Mouse (Mus musculus): ENCODE measurements around the gene Lrmda.
"Not testable (repeated sequence)": the region's sequence is repeated elsewhere in the genome, so short reads cannot be mapped to it uniquely, and the experiment has no call there.

Lrmda gene

DNA sequence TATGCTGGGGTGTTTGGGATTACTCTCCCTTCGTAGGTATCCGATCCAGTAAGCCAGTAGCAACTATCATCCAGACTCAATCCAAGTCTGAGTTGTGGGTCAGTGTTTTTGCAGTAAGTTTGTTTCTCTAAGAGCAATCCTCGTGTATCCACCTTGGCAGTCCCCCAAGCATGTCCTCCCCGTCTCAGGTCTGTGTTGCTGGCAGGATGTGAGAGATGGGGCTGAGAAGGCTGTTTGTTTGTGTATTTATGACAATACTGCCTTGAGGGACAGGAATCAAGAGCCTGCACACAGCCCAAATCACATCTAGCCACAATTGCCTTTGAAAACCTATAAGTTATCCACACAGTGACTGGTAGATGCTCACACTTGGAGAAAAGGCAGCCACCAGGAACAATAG lies 567.3 kb downstream of the Lrmda start:
- no peak for DNase-seq (ENCODE audit: low read depth, low spot score)

DNA sequence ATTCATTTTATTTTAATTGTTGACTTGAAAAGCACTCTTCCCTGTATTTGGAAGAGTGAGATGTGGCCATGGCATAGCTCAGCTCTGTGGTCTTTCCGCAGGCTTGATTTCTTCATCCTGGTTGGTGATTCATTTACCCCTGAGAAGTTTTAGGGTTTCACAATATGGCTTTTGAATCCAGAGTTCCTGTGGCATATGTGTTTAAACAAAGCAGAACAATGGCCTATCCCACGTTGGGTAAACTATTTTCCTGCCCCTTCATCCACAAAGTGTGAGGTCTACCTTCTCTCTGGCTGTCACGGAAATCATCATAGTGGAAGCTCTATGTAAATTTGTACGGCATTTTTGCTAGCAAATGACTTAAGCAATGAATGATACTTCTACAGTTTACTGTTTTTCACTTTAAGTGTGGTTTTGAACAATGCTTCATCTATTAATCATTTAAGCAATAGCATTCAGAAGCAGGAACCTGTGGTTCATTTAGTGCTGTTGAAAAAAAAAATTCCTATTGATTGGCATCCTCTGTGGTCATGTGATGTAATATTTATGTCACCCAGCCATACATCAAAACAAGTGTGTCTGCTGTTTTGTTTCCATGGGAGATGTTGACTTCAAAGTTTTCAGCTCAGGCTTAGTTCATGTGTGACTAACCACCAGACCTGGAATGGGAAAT lies 567.9 kb downstream of the Lrmda start:
- DNase-seq (ENCODE audit: low read depth, low spot score) = no peak

DNA sequence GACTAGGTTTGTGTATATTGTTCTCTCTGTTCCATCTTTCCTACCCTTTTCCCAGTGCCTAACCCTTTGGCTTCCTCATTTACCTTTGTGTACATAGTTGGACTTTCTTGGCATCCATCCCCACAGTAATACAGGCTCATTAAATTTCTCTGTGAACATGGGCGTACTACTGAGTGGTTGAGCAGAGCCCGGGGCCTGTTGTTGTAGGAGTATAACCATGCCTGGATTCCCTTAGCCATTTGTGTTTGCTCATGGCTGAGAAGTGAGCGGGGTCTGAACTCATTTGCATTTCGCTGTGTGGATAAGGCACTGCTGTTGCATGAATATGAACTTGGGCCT lies 568.4 kb downstream of the Lrmda start:
- no peak for DNase-seq (ENCODE audit: low read depth, low spot score)

DNA sequence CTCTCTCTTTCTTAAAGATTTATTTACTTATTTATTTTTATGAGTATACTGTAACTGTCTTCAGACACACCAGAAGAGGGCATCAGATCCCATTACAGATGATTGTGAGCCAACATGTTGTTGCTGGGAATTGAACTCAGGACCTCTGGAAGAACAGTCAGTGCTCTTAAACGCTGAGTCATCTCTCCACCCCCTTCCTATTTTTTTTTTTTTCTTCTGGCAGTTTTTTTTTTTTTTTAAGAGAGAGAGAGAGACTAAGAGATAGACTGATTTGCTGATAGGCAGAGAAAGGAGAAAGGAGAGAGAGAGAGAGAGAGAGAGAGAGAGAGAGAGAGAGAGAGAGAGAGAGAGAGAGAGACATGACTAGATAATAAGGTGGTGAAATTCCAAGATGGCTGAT lies 568.9 kb downstream of the Lrmda start:
- DNase-seq (ENCODE audit: low read depth, low spot score) = not testable (repeated sequence)

DNA sequence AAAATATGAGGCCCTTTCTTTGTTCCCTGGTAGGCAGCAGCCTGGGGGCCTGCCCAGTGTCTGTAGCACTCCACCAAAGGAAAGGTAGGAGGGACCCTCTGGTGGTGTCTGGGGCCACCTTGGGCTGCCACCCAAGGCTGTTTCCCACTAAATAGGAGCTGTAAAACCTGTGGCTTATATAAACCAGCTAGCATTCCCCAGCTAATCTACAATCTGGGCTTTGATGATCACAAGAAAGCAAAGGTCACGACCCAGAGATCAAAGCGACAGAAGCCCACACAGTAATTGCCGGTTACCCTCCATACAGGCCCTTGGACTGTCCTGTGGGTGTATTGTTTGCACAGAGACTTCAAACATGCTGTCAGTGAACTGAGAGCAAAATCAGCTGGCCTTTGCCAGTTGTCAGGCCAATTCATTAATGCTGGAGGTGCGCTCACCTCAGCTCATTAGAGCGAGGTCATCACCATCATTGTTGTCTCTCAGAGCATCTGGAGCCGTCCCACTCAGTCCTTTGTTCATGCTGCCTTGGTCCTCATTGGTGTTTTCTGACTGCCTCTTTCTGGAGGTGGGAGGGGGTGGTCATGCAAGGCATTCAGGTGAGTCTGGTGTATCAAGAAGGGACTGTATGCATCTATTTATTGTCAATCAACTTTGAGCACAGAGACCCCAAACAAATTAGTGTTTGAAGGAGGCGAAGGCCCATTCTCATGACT lies 570.1 kb downstream of the Lrmda start:
- no peak for DNase-seq (ENCODE audit: low read depth, low spot score)

DNA sequence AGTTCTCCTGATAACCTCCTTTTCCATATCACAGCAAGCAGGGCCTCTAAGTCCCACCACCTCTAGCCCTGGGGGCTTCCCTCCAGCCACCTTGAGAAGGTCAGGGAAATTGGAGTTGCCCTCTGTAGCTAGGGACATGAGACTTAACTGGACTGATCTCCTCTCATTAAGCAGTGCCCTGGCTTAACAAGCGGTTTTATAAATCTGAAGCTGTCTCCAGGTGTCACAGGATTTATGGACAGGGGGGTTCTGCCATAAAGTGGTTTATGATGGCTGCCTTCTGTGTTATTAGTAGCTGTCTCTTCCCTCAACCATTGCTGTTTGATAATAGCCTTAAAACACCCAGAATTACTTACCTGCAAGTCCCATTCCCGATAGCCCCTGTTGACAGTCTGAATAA lies 571.7 kb downstream of the Lrmda start:
- DNase-seq (ENCODE audit: low read depth, low spot score) = no peak

DNA sequence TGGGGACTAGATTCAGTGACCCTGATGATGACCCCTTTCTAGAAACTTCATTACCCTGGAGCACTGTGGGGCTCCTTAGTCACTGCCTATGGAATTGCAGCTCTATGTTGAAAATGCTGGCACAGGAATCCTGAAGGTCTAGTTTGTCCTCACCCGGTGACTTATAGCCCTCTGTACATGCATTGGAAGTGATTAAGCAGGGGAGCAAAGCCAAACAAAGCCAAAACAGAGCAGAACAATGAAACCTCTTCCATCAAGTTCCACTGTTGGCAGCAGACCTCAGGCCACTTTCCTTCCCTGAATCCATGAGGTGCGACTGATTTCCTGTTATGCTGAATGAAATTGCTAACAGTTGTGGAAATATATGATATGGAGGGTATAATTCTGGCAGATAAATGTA lies 578.0 kb downstream of the Lrmda start:
- DNase-seq (ENCODE audit: low read depth, low spot score) = no peak

DNA sequence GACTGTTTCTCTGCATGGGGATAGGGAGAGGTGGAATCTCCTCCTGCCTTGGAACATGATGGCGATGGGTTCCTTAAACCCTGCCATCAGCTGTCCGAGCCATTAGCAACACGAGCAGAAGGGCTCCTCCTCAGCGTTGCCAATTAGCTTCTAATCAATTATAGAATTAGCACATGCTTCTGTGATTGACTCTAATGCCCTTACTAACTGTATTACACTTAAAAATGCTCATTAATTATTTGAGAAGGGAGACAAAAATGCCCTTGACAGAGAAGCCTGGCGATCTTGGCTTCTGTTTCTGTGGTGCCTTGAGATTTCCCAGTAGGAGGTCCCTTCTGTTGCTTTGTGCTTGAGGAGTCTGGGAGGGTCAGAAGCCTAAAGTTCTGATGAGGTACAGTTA lies 579.1 kb downstream of the Lrmda start:
- DNase-seq (ENCODE audit: low read depth, low spot score) = no peak

DNA sequence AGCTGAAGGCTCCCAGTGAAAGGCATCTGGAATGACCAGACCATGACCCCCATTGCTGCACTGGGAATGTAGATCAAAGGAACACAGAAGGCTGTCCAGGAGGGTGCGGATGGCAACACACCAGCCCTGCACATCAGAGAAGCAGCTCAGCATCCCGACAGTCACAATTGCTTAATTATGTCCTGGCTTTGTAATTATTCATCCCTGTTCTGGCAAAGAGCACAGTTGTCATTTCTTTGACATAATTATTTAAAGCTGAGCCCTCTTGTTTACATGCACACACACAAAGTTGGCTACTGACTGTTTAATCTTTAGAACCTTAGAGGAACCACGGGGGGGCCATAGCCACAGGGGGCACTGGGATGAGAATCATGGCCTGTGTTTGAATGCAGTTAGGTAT lies 580.7 kb downstream of the Lrmda start:
- no peak for DNase-seq (ENCODE audit: low read depth, low spot score)

DNA sequence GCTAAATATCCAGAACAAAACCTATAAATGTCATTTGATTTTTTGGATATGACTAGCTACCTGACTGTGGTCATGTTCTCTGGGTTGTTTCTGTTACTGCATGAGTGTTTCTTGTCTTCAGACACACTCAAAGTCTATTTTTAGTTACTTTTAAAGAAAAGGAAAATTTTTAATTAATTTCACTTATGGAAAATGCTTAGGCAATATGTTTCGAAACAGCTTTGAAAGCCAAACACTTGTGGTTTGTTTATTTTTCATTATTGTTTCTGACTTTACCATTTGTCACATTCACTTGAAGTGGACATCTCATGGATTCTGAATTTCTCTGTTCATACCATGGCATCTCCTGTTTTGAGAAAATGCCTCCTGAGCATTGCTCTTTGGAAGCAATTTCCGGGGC lies 582.8 kb downstream of the Lrmda start:
- DNase-seq (ENCODE audit: low read depth, low spot score) = no peak

DNA sequence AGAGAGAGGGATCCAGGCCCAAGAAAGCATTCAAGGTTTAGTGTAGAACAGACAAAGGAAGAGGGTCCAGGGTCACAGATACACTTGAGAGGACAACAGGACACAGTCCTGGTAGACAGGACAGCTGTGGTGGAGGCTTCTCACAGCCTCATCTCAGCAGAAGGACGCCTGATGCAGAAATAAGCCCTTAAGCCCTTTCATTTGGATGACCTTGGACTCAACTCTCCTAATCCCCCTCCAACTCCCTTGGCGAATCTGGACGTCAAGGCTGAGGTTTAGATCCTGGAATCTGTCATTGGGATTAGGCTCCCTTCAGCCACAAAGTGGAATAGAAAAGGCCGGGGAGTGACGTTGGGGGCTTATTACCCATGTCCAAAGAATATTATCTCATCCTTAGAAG lies 589.1 kb downstream of the Lrmda start:
- DNase-seq (ENCODE audit: low read depth, low spot score) = no peak

DNA sequence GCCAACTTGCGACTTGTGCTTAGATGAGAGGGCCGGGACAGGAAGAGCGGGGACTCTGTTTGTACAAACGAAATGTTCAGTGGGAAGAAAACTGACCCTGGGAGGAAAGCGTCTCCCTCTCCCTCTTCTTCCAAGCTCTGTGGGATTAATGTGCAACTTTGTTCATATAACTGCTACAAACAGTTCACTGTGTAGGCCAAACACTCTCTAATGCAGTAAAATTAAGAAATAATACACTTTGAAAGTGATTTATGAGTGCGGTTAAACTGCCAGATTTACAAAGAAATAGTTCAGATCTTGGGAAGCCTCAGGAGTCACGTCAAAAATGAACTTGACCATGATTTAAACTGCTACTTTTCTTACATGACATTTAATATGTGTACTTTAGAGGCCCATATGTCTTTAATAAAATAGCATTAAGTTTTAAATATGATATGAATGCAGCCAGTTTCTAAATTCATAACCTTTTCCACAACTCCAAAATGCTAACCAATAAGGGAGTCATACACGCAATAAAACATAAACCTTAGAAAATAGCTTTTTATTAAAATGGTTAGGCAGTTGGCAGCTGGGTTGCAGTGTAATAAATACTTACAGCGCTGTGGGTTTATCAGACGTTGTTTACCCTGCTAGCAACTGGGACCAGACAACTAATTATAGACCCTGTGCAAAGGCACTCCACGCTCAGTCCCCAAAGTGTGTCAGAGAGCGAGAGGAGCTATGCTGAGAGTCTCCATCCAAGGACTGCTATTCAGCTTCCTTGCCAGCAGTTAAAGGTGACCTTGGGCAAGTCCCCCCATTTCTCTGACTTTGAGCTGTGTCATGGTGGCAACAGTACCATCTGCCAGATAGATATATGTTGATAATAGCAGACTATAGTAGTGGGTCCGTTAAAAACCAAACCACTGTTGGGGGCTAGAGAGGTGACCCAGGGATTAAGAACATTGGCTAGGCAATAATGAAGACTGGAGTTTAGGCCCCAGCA lies 590.0 kb downstream of the Lrmda start:
- peak; percentile 53 for DNase-seq (ENCODE audit: low read depth, low spot score)

DNA sequence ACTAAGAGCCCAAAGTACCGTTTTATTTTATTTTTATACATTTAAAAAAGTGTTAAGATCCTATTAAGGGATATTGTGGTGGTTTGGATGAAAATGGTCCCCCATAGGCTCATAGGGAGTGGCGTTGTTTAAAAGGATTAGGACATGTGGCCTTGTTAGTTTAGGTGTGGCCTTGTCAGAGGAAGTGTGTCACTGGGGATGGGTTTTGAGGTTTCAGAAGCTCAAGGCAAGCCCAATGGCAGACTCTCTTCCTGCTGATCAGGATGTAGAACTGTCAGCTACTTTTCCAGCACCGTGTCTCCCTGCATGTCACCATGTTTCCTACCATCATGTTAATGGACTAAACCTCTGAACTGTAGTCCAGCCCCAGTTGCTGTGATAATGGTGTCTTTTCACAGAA lies 591.5 kb downstream of the Lrmda start:
- no peak for DNase-seq (ENCODE audit: low read depth, low spot score)

DNA sequence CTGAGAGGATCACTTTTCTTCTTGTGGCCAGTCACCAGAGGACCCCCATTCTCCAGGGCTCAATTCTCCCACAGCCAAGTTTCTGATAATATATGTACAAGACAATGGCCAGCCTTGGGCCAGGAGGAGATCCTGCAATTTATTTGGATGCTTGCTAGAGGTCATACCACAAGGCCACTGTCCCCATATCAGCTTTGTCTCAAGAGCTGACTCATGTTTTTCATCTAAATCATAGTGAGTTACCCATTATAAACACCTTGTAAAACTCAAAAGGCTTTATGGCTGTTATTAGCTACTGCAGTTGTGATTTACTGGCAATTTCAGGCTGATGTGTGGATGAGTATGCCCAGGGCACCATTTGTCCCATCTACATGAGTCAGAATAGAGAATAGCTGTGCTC lies 600.7 kb downstream of the Lrmda start:
- no peak for DNase-seq (ENCODE audit: low read depth, low spot score)

DNA sequence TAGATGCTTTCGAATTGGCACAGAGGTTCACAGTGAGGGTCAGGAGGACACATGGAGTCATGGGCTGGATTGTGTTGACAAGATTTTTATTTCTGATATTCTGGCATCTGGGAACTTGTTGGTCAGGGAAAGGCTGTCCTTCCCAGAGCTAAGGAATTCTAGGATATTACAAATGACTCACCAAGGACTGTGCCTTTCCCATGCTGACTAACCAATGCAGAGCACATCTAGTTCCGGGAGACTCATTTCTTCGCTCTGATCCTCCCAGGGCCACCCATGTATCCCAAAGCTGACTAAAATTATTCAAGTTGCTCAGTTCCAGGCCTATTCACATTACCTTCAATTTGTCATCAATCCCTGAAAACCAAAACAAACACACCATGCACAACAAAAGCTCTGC lies 602.4 kb downstream of the Lrmda start:
- DNase-seq (ENCODE audit: low read depth, low spot score) = no peak

DNA sequence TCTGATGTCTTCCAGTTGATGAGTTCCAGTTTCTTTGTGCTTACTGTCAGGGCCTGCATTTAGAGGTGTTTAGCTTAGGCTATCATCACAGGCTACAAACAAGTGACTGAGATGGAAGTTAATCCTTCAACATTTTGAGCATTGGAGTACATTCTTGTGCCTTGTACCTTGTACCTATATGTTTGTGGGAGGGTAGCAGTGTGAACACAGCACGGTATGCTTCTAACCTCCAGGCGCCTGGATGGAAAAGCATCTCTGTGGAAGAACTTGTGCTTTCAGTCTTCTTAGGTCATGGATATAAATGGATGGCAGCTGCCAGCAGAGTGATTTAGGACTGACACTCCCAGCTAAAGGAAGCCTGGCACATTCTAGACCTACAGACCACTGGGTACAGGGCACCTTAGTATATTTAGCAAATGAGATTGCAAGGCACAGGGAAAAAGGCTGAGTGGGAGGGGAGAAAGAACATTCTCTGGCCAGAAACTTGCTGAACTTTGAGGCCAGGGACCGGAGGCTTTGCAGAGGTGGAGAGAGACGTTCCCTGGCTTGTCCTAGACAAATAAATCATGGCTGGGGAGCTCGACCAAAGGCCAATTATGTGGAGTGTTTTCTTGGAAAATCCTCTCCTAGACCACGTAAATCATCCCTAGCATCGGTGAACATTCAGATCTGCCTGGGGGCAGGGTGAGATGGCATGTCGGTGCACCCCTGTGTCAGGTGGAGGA lies 607.8 kb downstream of the Lrmda start:
- peak; percentile 92 for DNase-seq (ENCODE audit: low read depth, low spot score)

DNA sequence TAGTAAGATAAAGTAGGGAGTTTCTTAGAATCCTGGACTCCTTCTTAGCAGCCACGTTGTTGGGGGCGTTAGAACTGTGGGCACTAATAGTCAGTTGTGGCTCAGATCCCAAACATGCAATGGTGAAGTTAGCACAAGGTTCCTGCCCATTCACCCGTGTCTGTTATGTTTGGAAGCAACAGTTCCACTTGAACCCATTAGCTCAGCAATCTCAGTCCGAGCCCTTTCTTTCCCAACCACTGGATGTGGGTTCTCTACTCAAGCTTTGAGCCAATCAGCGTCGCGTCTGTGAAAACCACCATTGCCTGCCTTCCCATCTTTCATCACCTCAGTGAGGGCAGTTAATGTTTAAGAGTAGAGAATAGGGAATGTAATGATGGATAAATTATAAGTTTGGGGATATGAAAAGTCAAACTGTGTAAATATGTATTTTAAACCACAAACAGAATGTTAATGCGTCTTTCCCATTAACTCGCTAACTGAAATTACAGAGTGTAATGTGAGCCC lies 610.9 kb downstream of the Lrmda start:
- no peak for DNase-seq (ENCODE audit: low read depth, low spot score)

DNA sequence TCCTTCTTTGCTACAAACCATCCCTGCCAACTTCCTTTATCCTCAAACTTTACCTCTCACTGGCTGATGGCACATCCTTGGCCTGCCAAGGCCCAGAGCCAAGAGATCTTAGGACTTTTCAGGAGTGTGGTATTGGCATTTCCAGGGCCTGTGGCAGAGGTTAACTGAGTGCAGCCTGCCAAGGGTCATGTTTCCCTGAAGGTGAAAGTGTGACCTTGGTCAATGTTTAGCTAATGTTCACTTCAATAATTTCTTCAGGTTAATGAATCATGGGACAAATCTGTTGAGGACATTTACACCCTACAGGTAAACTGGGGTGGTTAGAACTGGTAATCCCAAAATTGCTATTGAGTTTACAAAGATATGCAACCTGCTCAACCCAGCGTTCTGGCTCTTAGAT lies 614.1 kb downstream of the Lrmda start:
- DNase-seq (ENCODE audit: low read depth, low spot score) = no peak

DNA sequence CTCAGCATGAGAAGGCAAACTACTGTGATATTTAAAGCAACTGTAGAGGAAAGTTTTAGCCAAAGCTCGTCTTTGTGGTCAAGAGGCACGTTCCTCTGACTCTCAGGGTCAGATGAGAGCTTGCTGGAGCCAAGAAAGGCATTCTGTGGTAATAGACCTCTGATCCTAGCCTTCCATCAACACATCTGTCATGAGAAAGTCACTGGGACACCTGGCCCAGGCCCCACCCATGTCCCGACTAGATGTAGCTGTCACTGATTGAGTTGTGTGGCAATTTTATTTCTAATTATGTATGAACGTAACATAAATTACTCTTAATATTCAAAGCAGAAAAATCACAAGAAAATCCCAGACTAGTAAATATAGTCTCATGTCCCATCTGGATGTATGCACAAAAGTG lies 624.0 kb downstream of the Lrmda start:
- no peak for DNase-seq (ENCODE audit: low read depth, low spot score)

DNA sequence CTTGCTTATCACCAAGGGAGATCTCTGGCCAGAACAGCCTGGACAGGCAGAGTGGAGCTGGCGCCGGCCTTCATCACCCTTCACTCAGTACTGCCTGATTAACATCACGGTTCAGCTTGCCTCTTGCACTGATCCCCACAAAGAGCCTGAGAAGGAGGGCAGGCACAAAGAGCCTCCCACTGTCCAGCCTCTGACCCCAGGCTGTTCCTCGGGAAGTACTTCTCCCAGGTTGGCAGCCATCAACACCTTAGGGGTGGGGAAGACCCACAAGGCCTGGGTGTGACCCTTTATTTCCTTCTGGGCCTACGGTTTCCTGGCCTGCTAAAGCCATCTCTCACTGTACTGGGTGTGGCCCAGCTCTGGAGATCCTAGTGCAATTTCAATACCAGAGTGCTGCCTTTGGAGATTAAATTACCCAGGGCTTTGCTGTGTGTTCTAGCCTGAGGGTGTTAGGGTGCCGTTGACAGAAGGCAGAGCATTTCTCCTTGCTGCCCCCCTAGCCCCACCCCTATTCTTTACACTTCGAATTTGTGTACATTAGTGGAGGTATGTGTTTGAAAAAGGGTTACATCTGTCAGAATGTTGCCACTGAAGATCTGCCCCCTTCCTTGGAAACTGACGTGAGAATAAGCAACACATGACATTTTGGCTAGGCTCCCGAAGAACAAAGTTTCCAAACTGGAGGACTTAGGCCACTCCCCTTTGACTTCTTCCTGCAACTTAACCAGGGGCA lies 628.5 kb downstream of the Lrmda start:
- DNase-seq (ENCODE audit: low read depth, low spot score) = peak; percentile 20

DNA sequence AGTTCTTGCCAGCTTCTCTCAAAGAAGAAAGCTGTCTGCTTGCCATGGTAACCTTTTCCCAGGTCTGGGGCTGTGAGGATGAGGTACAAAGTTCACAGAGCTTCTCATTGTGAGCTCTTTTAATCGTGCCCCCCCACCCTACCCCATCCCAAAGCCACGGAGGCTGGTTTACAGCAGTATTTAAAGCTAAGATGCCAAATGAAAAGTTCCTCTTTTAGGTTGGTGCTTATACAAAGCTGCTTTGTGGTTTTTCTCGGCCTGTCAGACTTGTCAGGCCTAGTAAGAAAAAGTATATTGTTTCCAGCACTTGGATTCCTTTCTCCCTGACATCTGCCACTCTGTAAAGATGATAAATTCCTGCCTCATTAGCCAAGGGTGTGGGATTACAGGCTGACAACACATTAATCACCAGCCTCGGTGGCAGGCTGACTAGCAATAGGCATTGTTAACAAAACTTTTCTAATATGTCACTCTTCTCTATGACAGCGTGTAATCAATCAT lies 629.9 kb downstream of the Lrmda start:
- peak; percentile 57 for DNase-seq (ENCODE audit: low read depth, low spot score)
